Mouse (Mus musculus) c-Kit-positive CD71-negative TER-119-negative erythroid progenitor cells, embryonic 14.5 days (primary cell): ENCODE data around the gene Itpripl2.

ENCODE experiments used
- DNase-seq: peaks from one replicate; pipeline ENCODE4 v3.0.0-alpha.2; 2013; ENCODE audit warnings: low read depth

Gene Itpripl2

DNA sequence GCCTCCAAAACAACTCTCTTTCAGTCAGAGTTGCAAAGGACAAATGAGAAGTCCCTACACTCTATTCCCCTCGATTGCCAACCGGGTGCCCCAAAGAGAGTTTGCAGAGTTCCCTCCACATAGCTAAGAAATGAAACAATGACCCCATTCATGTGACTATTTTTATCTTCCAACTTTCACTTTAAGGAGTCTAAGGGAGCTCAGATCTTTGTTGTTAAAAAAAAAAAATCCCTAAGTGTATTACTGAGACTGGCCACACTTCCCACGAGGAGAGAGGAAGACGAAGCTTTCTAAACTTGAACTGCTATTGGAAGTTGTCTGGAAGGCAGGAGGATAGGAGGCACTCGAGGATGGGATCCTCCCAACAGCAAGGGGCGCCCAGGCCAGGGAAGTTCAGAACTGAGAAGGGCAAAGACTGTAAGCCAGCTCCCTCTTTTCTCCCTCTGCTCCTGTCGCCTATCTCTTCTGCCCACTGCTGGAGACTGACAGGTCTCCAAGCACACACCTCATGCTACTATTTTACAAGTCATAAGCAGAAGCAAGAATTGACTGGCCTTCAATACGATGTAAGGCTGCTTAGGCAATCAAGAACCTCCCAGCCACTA, 3.6 kb downstream of the Itpripl2 start:
- no peak for DNase-seq

- DNase-seq: no peak
These were observed 4.9 kb downstream of the Itpripl2 start for GRCm38 (mm10) chr7:118486917-118487316.

- DNase-seq: no peak
These were observed 7.8 kb downstream of the Itpripl2 start for GRCm38 (mm10) chr7:118483996-118484395.

- DNase-seq: no peak
These were observed 9.8 kb downstream of the Itpripl2 start for GRCm38 (mm10) chr7:118482001-118482400.

DNA sequence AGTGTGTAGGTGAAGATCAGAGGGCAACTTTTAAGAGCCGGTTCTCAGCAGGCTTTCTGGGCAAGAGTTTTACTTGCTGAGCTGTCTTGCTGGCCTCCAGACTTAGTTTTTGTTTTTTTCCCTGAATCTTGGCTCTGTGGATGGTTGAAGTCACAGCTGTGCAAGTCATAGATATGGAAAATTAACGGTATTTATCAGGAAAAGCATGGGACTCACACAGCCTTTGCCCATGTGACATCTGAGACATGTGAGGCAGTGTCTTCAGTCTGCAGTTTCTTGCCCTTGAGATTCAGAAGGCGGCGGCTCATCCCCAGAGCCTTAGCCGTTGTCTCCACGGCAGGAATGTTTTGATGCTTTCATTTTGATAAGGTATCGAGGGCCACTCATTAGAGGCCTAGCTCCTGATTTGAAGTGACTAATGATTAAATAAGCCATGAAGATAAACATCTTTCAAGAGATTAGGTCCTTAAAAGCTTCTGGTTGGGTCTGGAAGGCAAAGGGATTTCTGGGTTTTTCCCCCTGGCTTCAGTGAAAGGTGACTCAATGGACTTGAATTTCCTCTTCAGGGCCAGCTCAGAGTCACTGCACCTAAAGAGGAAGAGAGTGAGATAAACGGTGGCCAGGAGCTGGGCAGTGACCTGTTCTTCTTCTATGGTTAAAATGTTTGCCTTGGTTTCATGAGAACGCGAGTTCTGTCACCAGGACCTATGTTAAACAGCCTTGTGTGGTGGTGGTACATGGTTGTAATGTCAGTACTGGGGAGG, 10.5 kb downstream of the Itpripl2 start:
- no peak for DNase-seq

GRCm38 (mm10) chr7:118480160-118480709, 11.5 kb downstream of the Itpripl2 start:
- no peak for DNase-seq

DNA sequence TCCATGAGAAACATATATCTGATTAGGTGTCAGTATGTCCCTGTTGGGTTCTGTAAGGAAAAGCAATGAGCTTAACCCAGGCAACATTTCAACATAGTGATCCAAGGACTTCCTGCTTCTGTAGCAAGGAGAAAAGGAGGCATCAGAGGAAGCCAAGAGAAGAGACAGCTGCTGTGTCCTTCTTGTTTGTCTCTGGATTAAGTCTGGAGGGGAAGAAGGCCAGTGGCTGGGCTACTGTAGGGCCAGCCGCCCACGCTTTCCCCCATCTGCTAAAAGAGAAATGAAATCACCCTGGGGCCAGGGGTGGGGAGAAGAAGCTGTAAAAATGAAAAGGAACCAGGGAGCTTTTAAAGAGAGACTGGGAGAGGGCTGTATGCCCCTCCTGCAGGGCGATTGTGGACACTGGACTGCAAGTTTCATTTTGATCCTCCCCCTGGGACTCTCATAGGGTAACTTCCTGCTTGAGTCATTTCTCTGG, 12.9 kb downstream of the Itpripl2 start:
- DNase-seq: no peak

GRCm38 (mm10) chr7:118476428-118476827, 15.3 kb downstream of the Itpripl2 start:
- DNase-seq: no peak

DNA sequence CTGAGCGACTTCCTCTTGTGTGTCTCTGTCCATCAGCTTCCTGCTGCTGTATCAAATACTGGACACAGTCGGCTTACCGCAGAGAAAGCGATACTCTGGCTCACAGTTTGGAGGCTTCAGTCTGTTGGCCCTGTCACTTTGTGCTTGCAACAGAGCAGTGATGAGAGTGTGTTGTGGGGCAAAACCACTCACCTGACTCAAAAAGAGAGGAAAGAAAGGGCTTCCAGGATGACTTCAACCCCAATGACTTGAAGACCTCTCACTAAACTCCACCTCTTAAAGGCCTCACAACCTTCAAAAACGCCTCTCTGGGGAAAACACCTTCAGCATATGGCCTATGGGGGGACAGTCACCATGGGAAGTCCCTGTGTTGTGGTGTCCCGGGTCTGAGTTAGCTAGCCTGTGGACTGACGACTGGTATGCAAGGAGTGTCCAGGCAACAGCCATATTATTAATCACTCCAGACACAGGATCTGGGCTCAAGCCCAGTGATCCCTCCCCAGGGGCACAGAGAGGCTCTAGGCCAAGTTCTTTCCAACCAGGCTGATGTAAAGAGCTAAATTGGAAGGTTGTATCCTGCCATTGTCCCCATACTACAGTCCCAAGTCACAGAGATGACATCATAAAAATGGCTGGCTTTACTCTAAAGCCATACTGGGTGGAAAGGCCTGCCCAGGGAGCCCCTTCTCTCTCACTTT, 16.6 kb downstream of the Itpripl2 start:
- no peak for DNase-seq

DNA sequence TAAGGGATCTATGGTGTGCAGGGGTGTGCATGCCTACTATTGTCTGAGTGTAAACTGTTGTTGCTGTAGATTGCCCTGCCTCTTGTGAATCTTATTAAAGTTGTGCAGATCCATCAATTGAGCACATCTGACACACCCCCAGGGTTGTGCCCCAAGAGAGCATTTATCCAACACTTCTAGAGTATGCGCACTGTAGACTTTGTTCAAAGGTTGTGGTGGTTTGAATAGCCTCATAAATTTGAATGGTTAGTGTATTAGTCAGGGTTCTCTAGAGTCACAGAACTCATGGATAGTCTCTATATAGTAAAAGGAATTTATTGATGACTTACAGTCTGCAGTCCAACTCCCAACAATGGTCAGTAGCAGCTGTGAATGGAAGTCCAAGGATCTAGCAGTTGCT, 18.9 kb downstream of the Itpripl2 start:
- DNase-seq: no peak

DNA sequence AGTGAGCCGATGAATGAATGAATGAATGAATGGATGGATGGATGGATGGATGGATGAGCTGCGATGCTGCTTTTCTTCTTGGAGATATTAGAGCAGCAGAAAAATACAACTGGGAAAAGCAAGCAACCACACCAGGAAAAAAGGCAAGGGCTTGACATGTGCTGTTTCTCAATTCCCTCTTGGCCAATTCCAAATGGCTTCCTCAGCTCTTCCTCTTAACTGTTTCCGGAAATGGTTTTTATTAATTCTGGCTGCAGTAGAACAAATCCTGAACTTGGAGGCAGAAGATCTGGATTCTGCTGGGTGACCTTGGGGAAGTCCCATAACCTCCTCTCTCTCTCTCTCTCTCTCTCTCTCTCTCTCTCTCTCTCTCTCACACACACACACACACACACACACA, 23.7 kb downstream of the Itpripl2 start:
- no peak for DNase-seq

DNA sequence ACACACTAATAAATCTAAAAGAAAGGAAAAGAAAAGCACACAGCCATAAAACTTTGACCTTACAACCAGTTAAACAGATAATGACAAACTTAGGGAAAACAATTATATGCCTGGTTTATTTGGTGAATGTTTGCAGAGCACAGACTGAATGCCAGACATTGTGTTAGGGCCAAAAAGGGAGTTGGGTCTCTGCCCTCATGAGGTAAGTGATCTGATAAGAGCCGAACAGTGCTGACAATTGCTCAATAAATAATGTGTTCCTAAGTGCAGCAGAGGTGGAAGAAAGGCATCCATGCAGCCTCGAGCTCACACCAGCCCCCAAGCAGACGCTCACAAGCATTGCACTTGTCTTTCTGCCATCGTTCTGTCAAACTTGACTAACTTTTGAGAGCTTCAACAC, 27.3 kb downstream of the Itpripl2 start:
- DNase-seq: no peak

GRCm38 (mm10) chr7:118462818-118463762, 28.7 kb downstream of the Itpripl2 start:
- no peak for DNase-seq

- DNase-seq: no peak
These were observed 30.2 kb downstream of the Itpripl2 start for GRCm38 (mm10) chr7:118461400-118462136.

DNA sequence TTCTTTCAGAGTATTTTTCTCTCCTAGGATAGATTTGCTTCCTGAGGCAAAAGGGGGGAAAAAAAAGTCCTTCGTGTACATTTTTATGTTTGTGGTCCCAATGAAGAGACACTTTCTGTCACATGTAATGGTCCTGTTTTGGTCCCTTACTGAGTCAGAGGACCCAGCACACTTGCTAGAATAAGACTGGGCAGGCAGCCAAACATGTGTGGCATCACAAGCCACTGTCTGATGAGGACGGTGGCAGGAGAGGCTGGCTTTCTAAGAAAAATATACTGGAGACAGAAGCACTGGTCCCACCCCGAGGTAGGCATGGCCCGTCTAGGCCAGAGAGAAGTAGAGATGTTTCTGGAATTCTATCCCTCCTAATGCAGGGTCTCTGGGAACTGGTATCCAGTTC, 38.1 kb downstream of the Itpripl2 start:
- no peak for DNase-seq

DNA sequence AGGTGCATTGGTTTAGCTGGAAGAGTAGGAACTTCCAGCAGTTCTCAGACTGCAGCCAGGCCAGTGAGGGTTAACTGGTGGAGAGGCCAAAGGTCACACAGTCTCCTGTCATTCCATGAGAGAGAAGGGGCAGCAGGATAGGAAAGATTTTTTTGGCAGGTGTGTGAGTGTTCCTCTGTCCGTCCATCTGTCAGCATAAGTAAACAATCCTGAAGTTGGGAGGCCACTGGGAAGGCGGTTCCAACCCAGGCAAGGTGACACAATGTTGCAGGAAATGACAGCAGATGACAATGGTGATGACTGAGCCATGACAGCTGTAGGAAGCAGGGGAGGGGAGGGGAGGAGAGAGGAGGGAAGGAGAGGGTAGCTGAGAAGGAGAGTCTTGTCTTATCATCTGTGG, 38.8 kb downstream of the Itpripl2 start:
- no peak for DNase-seq

DNA sequence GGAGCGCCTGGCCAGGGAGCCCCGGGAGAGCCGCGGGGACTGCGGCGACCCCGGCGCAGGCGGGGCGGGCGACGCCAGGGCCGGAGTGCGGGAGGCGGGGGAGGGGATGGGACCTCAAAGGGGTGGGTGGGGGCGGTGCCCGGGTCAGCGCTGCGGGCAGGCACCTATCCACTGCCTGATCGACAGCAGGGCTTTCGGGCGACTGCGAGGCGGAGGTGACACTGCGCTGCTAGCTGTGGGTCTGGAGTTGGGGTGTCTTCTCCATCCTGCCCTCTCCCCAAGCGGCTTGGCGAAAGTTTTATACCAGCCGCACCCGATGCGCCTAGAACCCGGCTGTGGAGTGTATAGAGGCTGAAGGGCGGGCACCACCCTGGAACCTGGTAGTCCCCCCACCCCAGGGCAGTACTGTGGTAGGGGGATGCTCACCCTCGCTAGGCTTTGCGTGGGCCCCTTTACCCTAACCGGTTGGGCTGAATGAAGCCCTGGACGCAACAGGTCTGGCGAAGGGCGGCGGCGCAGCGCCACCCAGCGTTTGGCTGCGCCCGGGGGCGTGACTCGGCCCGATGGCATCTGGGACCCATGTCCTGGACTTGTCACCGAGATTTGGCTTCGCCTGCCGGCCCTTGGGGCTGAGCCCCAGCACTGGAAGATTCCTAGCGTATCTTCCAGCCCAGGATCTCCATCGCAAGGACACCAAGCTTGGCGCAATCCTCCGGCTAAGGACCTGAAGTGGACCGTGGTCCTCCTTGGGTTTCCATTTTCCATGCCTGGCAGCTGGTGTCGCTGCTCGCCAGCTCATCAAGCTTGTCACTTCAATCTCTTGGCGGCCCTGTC, 43.4 kb downstream of the Itpripl2 start, which contains the start of gene Syt17:
Gene Syt17, minus strand, starts transcription at position 89 of the 834 bp plus-strand sequence.
- DNase-seq: peak; percentile 35

DNA sequence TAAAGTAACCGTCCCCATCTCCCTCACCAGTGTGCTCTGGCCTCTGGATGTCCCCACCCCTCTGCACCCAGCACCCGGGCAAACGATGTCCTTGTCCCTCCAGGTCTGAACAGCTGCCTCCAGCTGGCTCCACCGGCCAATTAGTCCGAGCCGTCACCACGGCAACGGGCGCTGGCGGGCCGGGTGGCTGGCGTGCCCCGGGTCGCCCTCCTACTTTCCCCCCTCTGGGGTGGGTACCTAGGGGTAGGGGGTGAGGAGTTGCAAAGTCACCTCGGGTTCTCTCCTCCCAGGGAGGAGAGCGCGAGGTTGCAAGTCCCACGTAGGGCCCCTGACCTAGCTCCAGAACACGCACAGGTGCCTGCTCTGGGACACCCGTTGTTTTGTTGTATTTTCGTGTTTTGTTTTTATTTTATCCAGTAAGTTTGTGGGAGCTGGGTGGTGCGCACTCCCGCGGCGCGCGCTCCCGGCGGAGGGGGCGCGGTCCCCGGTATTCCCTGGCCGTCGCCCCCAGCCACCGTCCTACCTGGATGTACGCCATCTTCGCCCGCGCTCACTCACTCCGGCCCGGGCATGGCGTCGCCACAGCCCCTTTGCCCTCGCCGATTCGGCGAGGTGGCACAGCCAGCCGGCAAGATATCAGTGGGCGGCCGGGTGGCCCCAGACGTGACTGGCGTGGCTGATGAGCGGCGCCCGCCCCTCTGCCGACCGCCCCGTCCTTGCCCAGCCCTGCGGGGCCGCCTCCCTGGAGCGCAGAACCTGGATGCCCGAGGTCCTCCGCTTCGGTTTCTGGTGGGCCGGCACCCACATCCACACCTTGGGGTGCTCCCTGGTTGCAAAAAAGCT, 44.3 kb downstream of the Itpripl2 start:
- no peak for DNase-seq
